Mouse (Mus musculus) G1E (cell line): ENCODE data around the gene Lrrc8a. TPM values are rescaled to one million over a fixed set of nuclear protein-coding genes. Genes with fewer than 3 reads are reported as not detected.
A peak's percentile ranks its signal among the peaks of the same experiment; 100 is the strongest.

ENCODE experiments used
- ATAC-seq: 2 replicates; pipeline ENCODE4 v1.8.0; 2016; ENCODE audit warnings: mild to moderate bottlenecking; ENCODE audit not compliant: insufficient number of reproducible peaks, poor library complexity, low FRiP score, severe bottlenecking; ENCODE audit errors: extremely low read depth
- DNase-seq: peaks from one replicate; pipeline ENCODE4 v3.0.0; 2012; ENCODE audit warnings: low spot score
- H3K27me3 ChIP-seq: 2 replicates; pipeline ENCODE4 v1.6.1; 2012; ENCODE audit warnings: mild to moderate bottlenecking, low read length, inconsistent platforms; ENCODE audit not compliant: insufficient read depth
- H3K36me3 ChIP-seq: replicated peaks from 2 replicates; pipeline ENCODE3; 2012; ENCODE audit warnings: mild to moderate bottlenecking, inconsistent platforms
- H3K4me1 ChIP-seq: 2 replicates; pipeline ENCODE4 v1.6.1; 2012; ENCODE audit warnings: low read depth, low read length, inconsistent platforms, mixed read lengths; ENCODE audit not compliant: insufficient read depth
- H3K4me3 ChIP-seq: 2 replicates; pipeline ENCODE4 v1.5.1; 2012; ENCODE audit warnings: low read depth, mild to moderate bottlenecking, inconsistent platforms, low read length, moderate library complexity, mixed read lengths
- H3K9me3 ChIP-seq: replicated peaks from 2 replicates; pipeline ENCODE4 v1.6.1; 2012; ENCODE audit warnings: inconsistent platforms
- CTCF ChIP-seq: IDR thresholded peaks from 2 replicates; pipeline ENCODE4 v1.5.1; 2012; ENCODE audit warnings: low read depth, low read length, inconsistent platforms, mixed read lengths
- GATA1 ChIP-seq: IDR thresholded peaks from 2 replicates; pipeline ENCODE4 v1.6.1; 2012; ENCODE audit warnings: borderline replicate concordance, low read length, inconsistent platforms, mixed read lengths
- GATA2 ChIP-seq: IDR thresholded peaks from 2 replicates; pipeline ENCODE4 v1.6.1; 2012; ENCODE audit warnings: low read depth, low read length, inconsistent platforms, borderline replicate concordance
- POLR2AphosphoS5 ChIP-seq: IDR thresholded peaks from 2 replicates; pipeline ENCODE4 v1.6.1; 2012; ENCODE audit warnings: low read depth, low read length, inconsistent platforms; ENCODE audit not compliant: insufficient replicate concordance
- TAL1 ChIP-seq: conservative IDR thresholded peaks from 2 replicates; pipeline ENCODE4 v1.6.1; 2012; ENCODE audit warnings: low read depth, low read length, inconsistent platforms, mixed read lengths
- polyA plus RNA-seq: library from polyadenylated mRNA; stranded (reverse); fragments of >175 nt; gene quantifications from 2 replicates; pipeline ENCODE4 v1.2.3, GENCODE M21; 2012
- total RNA-seq, 2 experiments: library from RNA; stranded (forward) in 1 of 2; stranded (reverse) in 1 of 2; fragments of 200-1000 nt in 1 of 2; fragments of >200 nt in 1 of 2; fragmentation: Nextera tagmentation in 1 of 2; gene quantifications; 2 replicates each; pipeline ENCODE4 v1.2.3; 2014 to 2017

The Lrrc8a gene
- 21.7 and 22.4 TPM in 2 replicates for total RNA-seq (2014; fragmentation: Nextera tagmentation)
- 6.7 and 7.4 TPM in 2 replicates for total RNA-seq (2017)
- 3.3 and 5.0 TPM in 2 replicates for polyA plus RNA-seq

GRCm38 (mm10) chr2:30237199-30237880 is at the start of gene Lrrc8a:
Gene Lrrc8a (plus strand): TSS chr2:30237715.
- Histone ChIP-seq H3K27me3 (no peaks in the 10 kb centered on the region), H3K4me3 (peak within 1 kb of the TSS; percentile 90), H3K9me3 (peaks cover 9% of the 10 kb centered on the region), H3K36me3 (peaks cover 35% of the 10 kb centered on the region), H3K4me1 (peaks cover 39% of the 10 kb centered on the region)
- ATAC-seq (peak; percentile 89), DNase-seq (peak; percentile 95)
- TF ChIP-seq POLR2AphosphoS5 (0 out of 2 replicates have a peak, but pooled peaks have one; percentile 40), TAL1 (no peak)

DNA sequence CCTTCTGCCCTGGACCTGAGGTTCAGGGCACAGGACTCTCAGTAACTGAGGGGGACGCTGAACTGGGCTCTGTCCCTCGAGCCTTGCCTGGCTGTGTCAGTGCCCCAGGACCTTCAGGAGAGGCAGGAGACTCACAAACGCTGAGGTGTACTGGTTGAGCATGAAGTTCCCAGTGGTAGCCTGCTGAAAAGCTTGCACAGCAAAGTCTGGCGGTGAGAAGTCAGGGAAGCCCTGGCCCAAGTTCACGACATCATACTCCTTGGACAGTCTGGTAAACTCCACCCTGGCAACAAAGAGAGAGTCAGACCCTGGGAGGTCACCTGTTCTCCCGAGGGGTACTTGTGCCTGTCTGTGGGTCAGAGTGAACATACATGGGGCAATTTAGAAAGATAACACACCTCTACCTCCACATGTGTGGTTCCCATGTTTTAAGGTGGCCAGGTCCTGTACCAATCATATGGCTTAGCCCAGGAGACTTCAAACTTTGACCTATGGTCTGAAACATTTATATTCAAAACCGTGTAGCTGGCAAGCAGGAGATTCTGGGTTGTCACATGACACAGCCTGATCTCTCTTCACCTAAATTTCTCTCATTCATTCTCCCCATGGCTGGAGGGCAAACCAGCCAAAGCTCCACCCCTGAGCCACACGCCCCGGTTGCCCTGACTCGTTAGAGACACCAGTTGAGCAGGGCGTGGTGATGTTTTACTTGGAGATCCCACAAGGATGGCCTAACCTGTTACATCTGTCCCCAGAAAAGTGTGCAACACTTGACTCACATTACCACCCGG is 45.5 kb upstream of the Lrrc8a start:
- no peaks in the 10 kb centered on the region for H3K27me3 ChIP-seq
- no peak overlapping the region for H3K4me3 ChIP-seq
- H3K4me1 ChIP-seq: peaks cover 3% of the 10 kb centered on the region; the same call in 1 of the 2 replicates
- H3K36me3 ChIP-seq: peaks cover 71% of the 10 kb centered on the region
- ATAC-seq (no peak), DNase-seq (no peak)
- peaks cover 2% of the 10 kb centered on the region for H3K9me3 ChIP-seq
- TF ChIP-seq CTCF: no peak
- TF ChIP-seq GATA1: no peak
- no peak for TF ChIP-seq TAL1
- TF ChIP-seq GATA2: no peak
- no peak for TF ChIP-seq POLR2AphosphoS5

- Histone ChIP-seq H3K9me3 (peaks cover 2% of the 10 kb centered on the region), H3K4me1 (peaks cover 17% of the 10 kb centered on the region), H3K27me3 (no peaks in the 10 kb centered on the region), H3K36me3 (peaks cover 61% of the 10 kb centered on the region), H3K4me3 (no peak overlapping the region)
- TF ChIP-seq GATA2 (no peak), TAL1 (no peak), CTCF (no peak), GATA1 (no peak), POLR2AphosphoS5 (no peak)
- ATAC-seq (no peak), DNase-seq (no peak)
Observed at GRCm38 (mm10) chr2:30194656-30195055, 42.9 kb upstream of the Lrrc8a start.

- no peaks in the 10 kb centered on the region for H3K27me3 ChIP-seq
- H3K4me3 ChIP-seq: no peak overlapping the region
- no peaks in the 10 kb centered on the region for H3K9me3 ChIP-seq
- TF ChIP-seq CTCF (no peak), GATA1 (no peak), POLR2AphosphoS5 (no peak), GATA2 (no peak), TAL1 (no peak)
- ATAC-seq (no peak), DNase-seq (no peak)
- H3K36me3 ChIP-seq: peaks cover 44% of the 10 kb centered on the region
- peaks cover 17% of the 10 kb centered on the region for H3K4me1 ChIP-seq
Observed at GRCm38 (mm10) chr2:30198021-30198420, 39.5 kb upstream of the Lrrc8a start.

GRCm38 (mm10) chr2:30199984-30200383 is 37.5 kb upstream of the Lrrc8a start:
- ATAC-seq (no peak), DNase-seq (no peak)
- Histone ChIP-seq H3K27me3 (no peaks in the 10 kb centered on the region), H3K4me3 (no peak overlapping the region), H3K9me3 (no peaks in the 10 kb centered on the region), H3K36me3 (peaks cover 32% of the 10 kb centered on the region), H3K4me1 (peaks cover 26% of the 10 kb centered on the region)
- TF ChIP-seq TAL1 (no peak), POLR2AphosphoS5 (no peak), GATA2 (no peak), GATA1 (no peak), CTCF (no peak)

- H3K9me3 ChIP-seq: no peaks in the 10 kb centered on the region
- H3K4me3 ChIP-seq: no peak overlapping the region
- TF ChIP-seq GATA2 (no peak), TAL1 (no peak), POLR2AphosphoS5 (no peak), CTCF (no peak), GATA1 (no peak)
- DNase-seq: no peak
- no peak for ATAC-seq
- peaks cover 28% of the 10 kb centered on the region for H3K4me1 ChIP-seq
- H3K36me3 ChIP-seq: peaks cover 32% of the 10 kb centered on the region
- H3K27me3 ChIP-seq: no peaks in the 10 kb centered on the region
Observed at GRCm38 (mm10) chr2:30200388-30200925, 37.1 kb upstream of the Lrrc8a start.
